Mouse (Mus musculus) kidney, adult 2 months (tissue): ENCODE results near the gene Lrp5. TPM values are rescaled to one million over a fixed set of nuclear protein-coding genes. Genes with fewer than 3 reads are reported as not detected.

Experiments
- DNase-seq: peaks from one replicate; pipeline ENCODE4 v3.0.0; 2021
- H3K27ac ChIP-seq: fragments of 200-500 bp; 2 replicates; pipeline ENCODE4 v1.5.1; 2012; ENCODE audit warnings: low read depth, low read length, control low read depth, inconsistent platforms; ENCODE audit not compliant: insufficient read depth
- H3K27me3 ChIP-seq: fragments of 200-500 bp; replicated peaks from 2 replicates; pipeline ENCODE4 v1.6.1; 2012; ENCODE audit warnings: mild to moderate bottlenecking, moderate library complexity, low read length, inconsistent platforms; ENCODE audit not compliant: control insufficient read depth, insufficient read depth
- H3K36me3 ChIP-seq: fragments of 200-500 bp; 2 replicates; pipeline ENCODE4 v1.6.1; 2012; ENCODE audit warnings: mild to moderate bottlenecking, moderate library complexity, low read length, inconsistent platforms; ENCODE audit not compliant: control insufficient read depth, insufficient read depth
- H3K4me1 ChIP-seq: fragments of 200-500 bp; 2 replicates; pipeline ENCODE4 v1.6.1; 2011; ENCODE audit warnings: low read length; ENCODE audit not compliant: control insufficient read depth, insufficient read depth
- H3K4me3 ChIP-seq: fragments of 200-500 bp; 2 replicates; pipeline ENCODE4 v1.5.1; 2011; ENCODE audit warnings: mild to moderate bottlenecking, low read depth, low read length, control low read depth; ENCODE audit not compliant: insufficient read depth
- CTCF ChIP-seq: fragments of 200-500 bp; conservative IDR thresholded peaks from 2 replicates; pipeline ENCODE4 v1.5.1; 2011; ENCODE audit warnings: low read depth, mild to moderate bottlenecking, control low read depth, low read length, moderate library complexity, mixed read lengths; ENCODE audit not compliant: insufficient read depth, insufficient read length
- POLR2A ChIP-seq: fragments of 200-500 bp; IDR thresholded peaks from one replicate; pipeline ENCODE4 v1.6.1; 2011; ENCODE audit warnings: low read depth, low read length, control low read depth
- WGBS: fragments of 180-500 bp; shearing (Covaris S2); methylation state at CpG from one replicate; pipeline ENCODE4 v1.1.7; 2018; 5-methylcytosine and 5-hydroxymethylcytosine counted together
- polyA plus RNA-seq: library from polyadenylated mRNA; depleted of rRNA; stranded (reverse); fragments of >200 nt; gene quantifications from 2 replicates; pipeline ENCODE4 v1.2.3, GENCODE M21; 2012

The Lrp5 gene
- polyA plus RNA-seq, 1 experiment = 34.2 TPM

- TF ChIP-seq POLR2A = no peak
- no peak for TF ChIP-seq CTCF
- 98% methylated on average over 20 of the region's 20 CpGs for WGBS
- no peaks in the 10 kb centered on the region for H3K4me1 ChIP-seq
- 0 out of 2 replicates have a peak, but pooled peaks cover 3% of the 10 kb centered on the region for H3K36me3 ChIP-seq
- no peak for DNase-seq
- H3K4me3 ChIP-seq = no peak overlapping the region
- no peaks in the 10 kb centered on the region for H3K27me3 ChIP-seq
- no peak overlapping the region for H3K27ac ChIP-seq
Observed at GRCm38 (mm10) chr19:3630027-3630426, 56.3 kb downstream of the Lrp5 start.

DNA sequence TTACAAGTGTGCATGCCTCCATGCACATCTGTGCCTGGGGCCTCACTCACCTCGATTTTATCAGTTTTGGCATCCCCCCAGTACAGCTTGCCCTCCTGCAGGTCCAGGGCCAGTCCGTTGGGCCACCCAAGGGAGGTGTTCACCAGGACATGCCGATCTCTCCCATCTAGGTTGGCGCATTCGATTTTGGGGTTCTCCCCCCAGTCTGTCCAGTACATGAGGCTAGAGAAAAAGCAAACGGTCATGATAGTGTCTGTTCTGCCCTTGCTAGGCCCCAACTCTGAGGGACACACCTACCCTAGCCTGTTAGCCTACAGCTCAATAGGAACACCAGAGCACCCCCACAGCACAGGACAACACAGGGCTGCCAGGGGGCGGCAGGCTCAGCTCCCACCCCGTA is 58.1 kb downstream of the Lrp5 start:
- no peak for TF ChIP-seq POLR2A
- no peak for TF ChIP-seq CTCF
- no peak for DNase-seq
- Histone ChIP-seq H3K27me3 (no peaks in the 10 kb centered on the region), H3K27ac (no peak overlapping the region), H3K36me3 (0 out of 2 replicates have a peak, but pooled peaks cover 3% of the 10 kb centered on the region), H3K4me3 (no peak overlapping the region), H3K4me1 (no peaks in the 10 kb centered on the region)
- 89% methylated on average over 8 of the region's 8 CpGs for WGBS

DNA sequence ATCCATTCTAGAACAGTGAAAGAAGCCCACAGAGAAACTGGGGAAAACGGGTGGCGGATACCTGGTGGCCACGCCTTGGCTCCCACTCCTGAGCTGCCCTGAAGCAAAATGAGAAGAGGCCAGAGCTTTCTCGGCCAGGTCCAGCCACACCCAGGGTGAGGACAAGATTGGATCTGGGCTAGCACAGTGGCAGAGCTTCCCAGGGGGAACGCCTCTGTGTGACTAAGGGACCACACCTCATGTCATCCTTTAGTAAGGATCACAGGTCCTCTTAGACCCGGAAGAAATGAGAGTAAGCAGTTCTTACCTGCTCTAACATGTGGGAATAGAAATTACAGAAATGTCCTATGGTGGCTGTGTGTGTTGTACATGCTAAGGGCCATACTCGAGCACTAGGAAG is 61.3 kb downstream of the Lrp5 start:
- Histone ChIP-seq H3K36me3 (0 out of 2 replicates have a peak, but pooled peaks cover 3% of the 10 kb centered on the region), H3K27me3 (no peaks in the 10 kb centered on the region), H3K27ac (no peak overlapping the region), H3K4me3 (no peak overlapping the region), H3K4me1 (no peaks in the 10 kb centered on the region)
- no peak for DNase-seq
- WGBS = 80% methylated on average over 7 of the region's 7 CpGs
- no peak for TF ChIP-seq CTCF
- no peak for TF ChIP-seq POLR2A

DNA sequence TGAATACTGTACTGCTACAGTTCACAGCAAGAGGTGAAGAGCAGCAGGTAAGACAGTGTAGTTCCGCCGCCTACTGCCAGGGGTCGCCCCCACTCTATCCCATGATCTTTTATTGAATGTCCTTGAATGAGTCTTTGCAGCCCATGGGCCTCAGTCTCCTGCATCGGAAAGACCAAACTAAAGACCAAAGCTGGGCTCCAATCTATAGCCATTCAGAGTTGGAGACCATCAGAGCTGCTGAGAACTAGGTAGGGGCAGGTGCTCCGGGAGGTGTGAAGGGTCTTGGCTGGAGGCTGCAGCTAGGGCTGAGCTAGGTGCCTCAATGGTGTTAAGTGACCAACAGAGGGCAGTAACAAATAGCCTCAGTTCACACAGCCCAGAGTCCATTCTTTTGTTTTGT is 62.5 kb downstream of the Lrp5 start:
- DNase-seq = peak; percentile 79
- Histone ChIP-seq H3K36me3 (no peaks in the 10 kb centered on the region), H3K4me1 (no peaks in the 10 kb centered on the region), H3K27ac (no peak overlapping the region), H3K27me3 (no peaks in the 10 kb centered on the region), H3K4me3 (no peak overlapping the region)
- 56% methylated on average over 5 of the region's 5 CpGs for WGBS
- peak; percentile 76 for TF ChIP-seq CTCF
- no peak for TF ChIP-seq POLR2A

DNA sequence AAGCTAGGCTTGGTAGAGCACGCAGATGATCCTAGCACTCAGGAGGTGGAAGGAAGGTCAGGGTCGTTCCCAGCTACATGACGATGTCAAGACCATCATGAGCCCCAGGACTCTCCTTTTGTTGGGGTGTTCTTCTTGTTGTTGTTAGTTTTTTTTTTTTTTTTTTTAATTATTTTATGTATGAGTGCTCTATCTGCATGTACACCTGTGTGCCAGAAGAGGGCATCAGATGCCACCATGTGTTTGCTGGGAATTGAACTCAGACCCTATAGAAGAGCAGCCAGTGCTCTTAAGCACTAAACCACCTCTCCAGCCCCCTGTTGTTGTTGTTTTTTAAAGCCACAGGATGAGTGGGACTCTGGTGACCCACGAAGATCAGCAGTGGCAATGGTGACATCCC is 63.1 kb downstream of the Lrp5 start:
- Histone ChIP-seq H3K4me3 (no peak overlapping the region), H3K27me3 (no peaks in the 10 kb centered on the region), H3K27ac (no peak overlapping the region), H3K4me1 (no peaks in the 10 kb centered on the region), H3K36me3 (no peaks in the 10 kb centered on the region)
- no peak for TF ChIP-seq POLR2A
- peak; percentile 14; the same call in 1 of the 2 replicates for TF ChIP-seq CTCF
- no peak for DNase-seq
- 96% methylated on average over 4 of the region's 4 CpGs for WGBS

DNA sequence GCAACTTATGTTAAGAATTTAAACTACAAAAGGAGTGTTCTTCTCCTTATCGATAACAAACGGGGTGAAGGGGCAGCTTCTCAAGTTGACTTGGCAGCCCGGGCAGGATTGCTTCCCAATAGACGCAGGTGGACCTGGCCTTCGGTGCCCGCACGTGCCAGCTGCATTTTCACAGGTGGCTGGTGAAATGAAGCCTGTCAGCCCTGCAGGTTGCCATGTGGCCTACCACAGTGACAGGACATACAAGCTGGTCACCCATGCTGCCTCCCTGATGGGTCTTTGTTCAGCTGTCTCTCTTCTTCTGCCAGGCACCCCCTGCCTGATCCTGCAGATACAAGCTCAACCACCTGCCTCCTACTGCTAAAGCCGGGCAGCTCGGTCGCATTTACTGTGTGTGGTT is 65.5 kb downstream of the Lrp5 start:
- H3K4me1 ChIP-seq = no peaks in the 10 kb centered on the region
- no peak overlapping the region for H3K4me3 ChIP-seq
- no peak for DNase-seq
- WGBS = 98% methylated on average over 10 of the region's 10 CpGs
- H3K36me3 ChIP-seq = no peaks in the 10 kb centered on the region
- H3K27ac ChIP-seq = no peak overlapping the region
- no peak for TF ChIP-seq POLR2A
- no peak for TF ChIP-seq CTCF
- H3K27me3 ChIP-seq = no peaks in the 10 kb centered on the region

- WGBS = 91% methylated on average over 2 of the region's 2 CpGs
- Histone ChIP-seq H3K36me3 (no peaks in the 10 kb centered on the region), H3K4me3 (no peak overlapping the region), H3K4me1 (no peaks in the 10 kb centered on the region), H3K27ac (no peak overlapping the region), H3K27me3 (no peaks in the 10 kb centered on the region)
- DNase-seq = no peak
- TF ChIP-seq POLR2A (no peak), CTCF (peak; percentile 52)
Observed at GRCm38 (mm10) chr19:3619359-3619758, 67.0 kb downstream of the Lrp5 start.
